Mouse (Mus musculus) megakaryocyte-erythroid progenitor cell, adult 5-6 weeks (primary cell): ENCODE measurements at regions not wholly inside any gene's neighbourhood (a gene's known extent, or its start where the extent isn't known, plus 50 kb on each side); places are given as distances from the start of the nearest gene placed in this dataset.

Source experiments
- ATAC-seq: replicated peaks from 2 replicates; pipeline ENCODE4 v1.8.0; 2016; ENCODE audit warnings: mild to moderate bottlenecking, inconsistent platforms; ENCODE audit not compliant: severe bottlenecking, poor library complexity, low FRiP score, low TSS enrichment

DNA sequence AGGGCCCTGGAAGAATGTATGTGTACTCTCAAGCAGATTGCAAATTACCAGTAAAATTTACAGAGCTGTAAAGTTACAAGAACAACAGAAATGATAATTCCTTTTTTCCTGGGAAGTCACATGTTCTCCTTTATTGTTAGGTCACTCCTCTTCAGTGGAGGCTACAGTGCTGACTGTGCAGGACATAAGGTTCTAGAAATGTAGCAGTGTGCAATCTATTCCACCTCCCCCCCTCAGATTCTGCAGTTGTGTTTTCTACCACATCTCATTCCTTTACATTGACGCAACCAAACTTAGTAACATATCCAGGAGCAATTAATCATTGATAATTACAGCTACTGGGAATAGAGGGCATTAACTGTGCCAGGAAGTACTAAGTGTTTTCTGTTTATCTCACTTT, 385.3 kb upstream of the Tnc start:
- no peak for ATAC-seq

DNA sequence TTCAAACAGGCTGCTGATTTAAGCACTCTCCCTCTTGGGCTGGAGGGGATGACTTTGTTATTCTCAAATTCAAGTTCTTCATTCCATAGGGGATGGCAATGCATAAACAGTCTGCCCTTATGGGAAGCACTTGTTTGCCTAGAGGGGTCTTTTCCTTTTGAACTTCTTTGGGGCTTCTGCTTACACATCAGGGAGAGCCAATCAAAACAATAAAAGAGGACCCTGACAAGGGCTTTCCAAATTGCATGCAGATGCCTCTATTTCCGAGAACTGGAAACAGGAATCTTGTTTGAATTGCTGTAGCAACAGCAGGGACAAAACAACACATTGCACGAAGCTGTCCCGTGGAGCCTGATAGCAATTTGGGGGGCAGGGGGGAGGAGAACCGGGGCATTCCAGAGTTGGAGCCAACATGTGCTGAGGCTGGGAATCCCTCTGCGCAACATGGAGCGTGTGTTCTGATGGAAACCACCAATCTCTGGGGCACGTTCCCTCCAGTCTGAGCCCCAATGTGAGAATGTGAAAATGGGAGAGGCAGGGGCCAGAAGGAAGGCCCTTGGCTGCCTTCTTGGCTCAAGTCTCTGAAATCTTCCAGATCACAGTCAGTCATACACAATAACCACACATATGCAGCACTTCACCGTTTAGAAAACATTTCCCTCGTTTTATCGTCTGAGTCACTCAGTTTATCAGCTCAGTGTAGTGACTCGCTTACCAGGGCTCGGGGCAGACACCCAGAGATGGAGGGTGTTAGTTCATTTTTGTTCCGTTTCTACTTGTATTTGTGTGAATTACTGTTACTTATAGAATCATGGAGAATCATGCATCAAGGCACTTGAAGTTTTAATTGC, 391.2 kb upstream of the Tnc start:
- no peak for ATAC-seq

DNA sequence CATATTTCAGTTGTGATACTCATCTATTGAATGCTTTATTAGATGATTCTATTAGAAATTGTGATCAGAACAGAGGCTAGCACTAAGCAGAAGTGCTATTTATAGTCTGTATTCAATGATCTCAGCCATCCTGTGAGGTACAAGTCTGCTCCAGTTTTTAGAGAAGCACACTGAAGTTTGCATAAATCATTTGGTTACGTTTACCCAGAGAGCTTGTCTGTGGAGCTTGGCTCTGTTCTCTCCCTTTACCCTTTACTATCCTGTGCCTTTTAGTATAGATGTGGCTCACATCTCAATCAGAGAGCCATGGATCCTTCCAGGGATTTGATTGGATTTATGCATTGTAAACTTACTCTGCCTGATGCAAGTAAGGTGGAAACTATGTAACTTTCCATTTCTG, 404.6 kb upstream of the Tnc start:
- ATAC-seq, result no peak

GRCm38 (mm10) chr4:64451946-64452345, 405.1 kb upstream of the Tnc start:
- no peak for ATAC-seq

GRCm38 (mm10) chr4:64492260-64492962, 445.6 kb upstream of the Tnc start:
- ATAC-seq, result no peak

- peak; percentile 92 for ATAC-seq
These were observed 450.9 kb upstream of the Tnc start for GRCm38 (mm10) chr4:64497759-64498158.

DNA sequence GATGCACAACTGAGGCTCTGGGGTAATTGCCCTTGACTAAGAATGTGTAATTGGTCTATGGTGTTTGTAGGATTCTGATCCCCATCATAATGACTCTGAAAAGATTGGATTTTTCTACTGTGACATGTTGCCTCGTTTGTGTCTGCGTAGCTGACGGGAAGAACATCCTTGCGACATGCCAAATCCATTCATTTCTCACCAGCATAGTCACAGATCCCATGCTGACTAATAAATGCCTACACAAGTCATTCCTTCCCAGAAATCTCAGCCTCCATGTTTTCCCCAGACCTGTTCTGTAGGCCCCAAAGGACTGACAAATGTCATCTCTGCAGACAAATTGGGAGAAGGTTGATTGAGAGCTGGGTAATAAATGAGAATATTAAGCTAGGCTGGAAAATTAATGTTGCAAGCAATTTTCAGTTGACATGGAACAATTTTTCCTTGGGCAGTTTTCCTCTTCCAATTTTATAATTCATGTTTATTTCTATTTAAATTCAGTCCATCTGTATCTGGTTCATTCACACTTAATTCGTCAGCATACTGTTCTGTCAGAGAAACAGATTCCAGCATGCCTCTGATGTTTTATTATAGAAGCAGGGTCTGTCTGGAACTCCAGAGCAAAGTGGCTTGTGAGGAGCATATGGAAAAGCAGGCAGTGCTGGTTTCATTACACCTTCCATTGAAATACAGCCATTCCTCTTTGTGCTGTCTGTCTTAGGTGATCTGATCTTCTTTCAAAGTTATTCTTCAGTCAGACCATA, 454.0 kb upstream of the Tnc start:
- no peak for ATAC-seq

GRCm38 (mm10) chr4:64521883-64522282, 475.1 kb upstream of the Tnc start:
- no peak for ATAC-seq

- no peak for ATAC-seq
These were observed 481.0 kb upstream of the Tnc start for GRCm38 (mm10) chr4:64527724-64528332.

GRCm38 (mm10) chr4:64530585-64530984, 483.8 kb upstream of the Tnc start:
- no peak for ATAC-seq

DNA sequence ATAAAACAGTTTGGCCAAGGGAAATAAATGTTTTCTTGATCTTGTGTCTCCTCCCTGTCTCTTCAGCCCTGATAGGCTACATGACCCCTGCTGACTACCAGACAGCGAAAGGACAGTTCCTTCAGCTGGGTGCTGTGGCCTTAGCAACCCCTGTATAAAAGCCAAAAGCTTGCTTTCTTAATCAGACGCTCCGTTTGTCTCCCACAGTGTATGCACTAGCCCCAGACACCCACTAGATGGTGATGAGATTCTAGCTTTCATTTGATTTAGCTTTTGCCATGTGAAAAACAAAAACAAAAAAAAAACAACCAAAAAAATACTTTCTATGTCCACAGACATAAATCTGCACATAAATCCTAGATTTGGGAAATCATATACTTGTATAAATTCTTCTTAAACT, 486.2 kb upstream of the Tnc start:
- no peak for ATAC-seq

- no peak for ATAC-seq
These were observed 488.9 kb upstream of the Tnc start for GRCm38 (mm10) chr4:64535554-64536253.

DNA sequence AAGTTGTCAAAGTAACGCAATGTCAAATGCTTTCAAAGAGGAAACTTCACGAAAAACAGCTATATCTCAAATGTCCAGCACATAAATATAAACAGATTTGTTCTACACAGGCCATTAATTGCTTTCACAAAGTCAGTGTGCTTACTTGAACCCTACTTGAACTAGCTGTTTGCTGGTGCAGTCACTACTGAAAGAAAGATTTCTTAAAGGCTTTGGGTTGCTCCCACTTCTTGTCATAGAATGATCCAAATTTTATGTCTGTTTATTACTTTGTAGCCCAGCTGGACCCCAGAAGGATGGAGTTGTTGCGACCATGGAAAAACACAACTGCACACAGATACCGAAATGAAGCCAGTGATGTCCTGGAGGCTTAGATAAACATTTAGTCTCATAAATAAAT, 491.2 kb upstream of the Tnc start:
- no peak for ATAC-seq

GRCm38 (mm10) chr4:64544576-64545185, 497.9 kb upstream of the Tnc start:
- no peak for ATAC-seq

DNA sequence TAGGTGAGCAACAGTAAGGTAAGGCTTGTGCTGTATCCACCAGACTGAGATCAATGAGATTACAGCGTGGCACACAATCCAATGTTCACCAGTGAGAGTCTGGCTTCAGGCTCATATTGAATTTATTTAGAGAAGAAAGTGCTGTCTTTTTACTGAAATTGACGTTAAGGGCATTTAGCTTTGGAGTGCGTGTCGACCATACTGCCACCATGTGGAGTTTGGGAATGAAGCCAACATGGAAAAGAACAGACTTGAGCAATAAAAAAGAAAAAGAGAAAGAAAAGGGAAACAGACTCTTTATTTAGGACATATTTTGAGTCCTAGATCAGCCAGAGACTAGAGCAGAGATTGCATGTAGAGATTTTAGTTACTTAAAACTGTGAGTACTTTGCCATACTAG, 499.6 kb upstream of the Tnc start:
- no peak for ATAC-seq

GRCm38 (mm10) chr4:64562511-64562910, 515.7 kb upstream of the Tnc start:
- no peak for ATAC-seq

DNA sequence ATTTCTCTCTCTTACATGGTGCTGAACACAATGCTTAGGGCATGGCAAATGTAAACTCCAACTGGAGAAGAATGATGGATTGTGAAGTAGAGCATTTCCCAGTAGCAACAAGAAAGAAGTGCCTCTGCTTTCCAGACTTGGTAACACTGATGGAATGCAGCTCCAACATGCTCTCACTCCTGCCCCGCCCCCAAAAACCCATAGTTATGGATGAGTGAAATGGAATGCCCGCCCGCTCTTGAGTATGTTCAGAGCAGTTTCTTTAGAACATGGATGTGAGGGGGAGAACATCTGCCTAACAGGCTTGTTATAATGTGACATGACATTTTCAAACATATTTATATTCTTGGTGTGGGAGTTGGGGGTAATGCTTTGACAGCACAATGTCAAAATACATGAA, 517.2 kb upstream of the Tnc start:
- no peak for ATAC-seq

DNA sequence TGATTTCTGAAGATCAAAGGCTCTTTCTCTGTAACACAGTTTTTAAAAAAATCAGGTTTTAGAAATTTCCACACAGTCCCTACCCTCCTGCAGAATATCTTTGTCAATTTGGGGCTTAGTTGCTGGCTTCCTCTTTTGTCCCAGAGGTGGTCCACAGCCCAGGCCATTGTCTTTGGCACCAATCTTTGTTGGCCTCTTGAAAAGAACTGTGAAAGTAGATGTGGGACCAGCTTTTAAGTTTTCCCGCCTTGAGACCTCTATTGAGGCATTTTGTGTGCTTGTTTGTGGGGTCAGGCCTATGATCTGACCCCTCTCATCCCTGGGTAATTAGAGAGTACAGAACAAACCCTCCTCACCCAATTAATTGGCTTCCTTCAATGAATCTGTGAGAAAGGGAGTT, 523.9 kb upstream of the Tnc start:
- no peak for ATAC-seq

DNA sequence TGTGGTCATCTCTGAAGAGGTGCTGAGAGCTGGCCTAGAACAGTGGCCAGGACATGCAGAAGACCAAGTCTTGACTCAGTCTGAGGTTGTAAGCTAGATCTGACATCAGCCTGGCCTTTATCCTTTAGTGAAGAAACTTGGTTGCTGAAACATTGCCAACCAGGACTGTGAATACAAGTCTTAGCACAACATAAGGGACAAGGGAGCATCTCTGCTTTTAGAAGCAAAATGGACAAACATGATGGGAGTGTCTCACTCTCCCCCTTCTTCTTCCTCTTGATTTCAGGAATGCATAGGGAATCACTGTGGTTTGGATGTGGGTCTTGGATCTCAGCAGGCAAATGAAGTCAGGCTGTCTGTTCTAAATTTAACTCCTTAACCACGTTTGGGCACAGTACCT, 529.1 kb upstream of the Tnc start:
- ATAC-seq, result no peak
